Comparison of ENCODE assay signal across 35 mouse cellular contexts in the genomic region with DNA sequence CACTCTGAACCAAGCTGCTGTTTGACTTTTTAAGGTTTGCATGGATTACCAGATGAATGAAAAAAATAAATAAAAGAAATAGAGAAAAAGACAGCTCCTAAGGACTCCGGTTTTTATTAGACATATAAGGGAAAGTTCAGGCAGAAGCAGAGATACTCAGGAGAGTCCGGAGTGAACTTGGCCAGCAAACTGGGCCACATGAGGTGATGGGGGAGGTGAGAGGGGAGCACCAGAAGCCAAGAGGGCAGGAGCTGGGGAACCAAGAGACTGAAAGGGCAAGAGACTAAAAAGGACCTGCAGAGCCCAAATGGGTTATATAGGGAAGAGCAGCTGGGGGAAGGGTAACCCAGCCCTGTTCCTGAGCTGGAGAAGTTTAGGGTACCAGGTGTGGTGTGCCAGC. TPM values are rescaled to one million over a fixed set of nuclear protein-coding genes. Genes with fewer than 3 reads are reported as not detected.
"Had no signal": no experiment of that assay in that cellular context is flagged by ENCODE, and none has a peak within 500 bp of the region (broad histone marks: within the 10 kb centered on the region; RNA-seq: fewer than 3 reads in every experiment).

No protein-coding gene starts in this region.

- H3K27me3 ChIP-seq: heart, embryonic 12.5 days; hindbrain, embryonic 12.5 days; intestine, embryonic 15.5 days; limb, embryonic 12.5 days; liver, embryonic 13.5 days; liver, embryonic 15.5 days had no signal

- ATAC-seq: hindbrain, embryonic 16.5 days; inflammation-experienced regulatory T-cells, adult 6 months; intestine, embryonic 15.5 days; intestine, postnatal 0 days had no signal

- DNase-seq: gastrocnemius, adult 2 months; gastrocnemius, postnatal 10 days; gastrocnemius, postnatal 25 days; heart, adult 18-20 months; heart, postnatal 10 days; heart, postnatal 4 days; kidney, adult 18-20 months; kidney, adult 8-10 months; kidney, postnatal 10 days; kidney, postnatal 25 days; kidney, postnatal 4 days; liver; liver, embryonic 13.5 days had no signal

- H3K9ac ChIP-seq: heart, embryonic 12.5 days; hindbrain, embryonic 12.5 days; hindbrain, embryonic 14.5 days; intestine, embryonic 15.5 days; limb, embryonic 12.5 days; liver, embryonic 13.5 days; liver, embryonic 15.5 days had no signal

- H3K36me3 ChIP-seq: heart, embryonic 10.5 days; heart, embryonic 12.5 days; hindbrain, embryonic 10.5 days; hindbrain, embryonic 12.5 days; intestine, embryonic 15.5 days; limb, embryonic 10.5 days; limb, embryonic 12.5 days; liver, embryonic 13.5 days; liver, embryonic 15.5 days had no signal

- H3K27ac ChIP-seq: gastrocnemius, adult 2 months; heart, embryonic 10.5 days; hindbrain, embryonic 10.5 days; hindbrain, embryonic 12.5 days; hindbrain, embryonic 14.5 days; intestine, embryonic 15.5 days; layer of hippocampus, adult 2 months; left cerebral cortex, adult 2 months; limb, embryonic 10.5 days; limb, embryonic 12.5 days; liver, embryonic 13.5 days; liver, embryonic 15.5 days had no signal

- H3K9me3 ChIP-seq: heart, embryonic 10.5 days; heart, embryonic 12.5 days; intestine, embryonic 15.5 days; limb, embryonic 10.5 days; liver, embryonic 13.5 days; liver, embryonic 15.5 days had no signal

- H3K4me2 ChIP-seq: heart, embryonic 12.5 days; hindbrain, embryonic 12.5 days; hindbrain, embryonic 14.5 days; intestine, embryonic 15.5 days; limb, embryonic 12.5 days; liver, embryonic 13.5 days; liver, embryonic 15.5 days had no signal

- H3K4me3 ChIP-seq: gastrocnemius, adult 2 months; heart, embryonic 10.5 days; heart, embryonic 12.5 days; hindbrain, embryonic 10.5 days; hindbrain, embryonic 12.5 days; intestine, embryonic 15.5 days; layer of hippocampus, adult 2 months; left cerebral cortex, adult 2 months; limb, embryonic 10.5 days; limb, embryonic 12.5 days; liver, embryonic 13.5 days; liver, embryonic 15.5 days had no signal

- H3K4me1 ChIP-seq: heart, embryonic 10.5 days; heart, embryonic 12.5 days; hindbrain, embryonic 10.5 days; hindbrain, embryonic 12.5 days; intestine, embryonic 15.5 days; limb, embryonic 10.5 days; limb, embryonic 12.5 days had no signal

RNA-seq across cellular contexts. Expression of gene Pdcd1lg2, which starts 16.0 kb away (rescaled TPM):
- total RNA-seq: gastrocnemius, adult 2 months; gastrocnemius, postnatal 10 days; gastrocnemius, postnatal 25 days; gastrocnemius, postnatal 4 days; granulocyte monocyte progenitor cell, adult 5-6 weeks; heart, postnatal 10 days; heart, postnatal 25 days; heart, postnatal 4 days; layer of hippocampus, adult 2 months; layer of hippocampus, postnatal 25 days had no signal
- polyA plus RNA-seq: heart, embryonic 10.5 days; heart, embryonic 12.5 days; heart, embryonic 14.5 days; hindbrain, embryonic 10.5 days; hindbrain, embryonic 12.5 days; intestine, embryonic 15.5 days; intestine, postnatal 0 days; kidney, embryonic 14.5 days; kidney, embryonic 16.5 days; limb, embryonic 10.5 days; limb, embryonic 12.5 days; limb, embryonic 14.5 days; liver, embryonic 15.5 days had no signal
